Mouse (Mus musculus): Measurements from ENCODE around the gene Mmp7. TPM values are rescaled to one million over a fixed set of nuclear protein-coding genes. Genes with fewer than 3 reads are reported as not detected.

The Mmp7 gene
- polyA plus RNA-seq, 1 experiment from 2014 or later, result 0.14 TPM

Other genes with a start within 250 kb of the Mmp7 start
- gene Mmp3, start 246.3 kb upstream of the Mmp7 start, polyA plus RNA-seq (2015; fragmentation: Nextera tagmentation; extraction: Ambion mirVana), result 0.31 TPM in 1 of 2 replicates, not detected in the other
- gene Mmp10, start 189.7 kb upstream of the Mmp7 start, polyA plus RNA-seq (2015; fragmentation: Nextera tagmentation; extraction: Ambion mirVana), result not detected in 2 replicates
- 1.1 and 1.3 TPM in 2 replicates for gene Mmp8, start 133.6 kb upstream of the Mmp7 start, polyA plus RNA-seq (2015; fragmentation: Nextera tagmentation; extraction: Ambion mirVana)
- 0.42 TPM in 1 of 2 replicates, not detected in the other for gene Mmp27, start 120.7 kb upstream of the Mmp7 start, polyA plus RNA-seq (2015; fragmentation: Nextera tagmentation; extraction: Ambion mirVana)
- not detected in 2 replicates for gene Mmp20, start 63.9 kb upstream of the Mmp7 start, polyA plus RNA-seq (2015; fragmentation: Nextera tagmentation; extraction: Ambion mirVana)
- 135 and 142 TPM in 2 replicates for gene Tmem123, start 72.0 kb downstream of the Mmp7 start, polyA plus RNA-seq (2015; fragmentation: Nextera tagmentation; extraction: Ambion mirVana)
- 35.3 and 37.1 TPM in 2 replicates for gene Birc2, start 145.0 kb downstream of the Mmp7 start, polyA plus RNA-seq (2015; fragmentation: Nextera tagmentation; extraction: Ambion mirVana)
- gene Birc3, start 181.1 kb downstream of the Mmp7 start, polyA plus RNA-seq (2015; fragmentation: Nextera tagmentation; extraction: Ambion mirVana), result 15.9 and 16.6 TPM in 2 replicates